Mouse (Mus musculus) heart, adult 11 months (tissue): ENCODE data around the gene Rhcg.

Source experiments
- DNase-seq: peaks from one replicate; pipeline ENCODE4 v3.0.0; 2022

Gene Rhcg

DNA sequence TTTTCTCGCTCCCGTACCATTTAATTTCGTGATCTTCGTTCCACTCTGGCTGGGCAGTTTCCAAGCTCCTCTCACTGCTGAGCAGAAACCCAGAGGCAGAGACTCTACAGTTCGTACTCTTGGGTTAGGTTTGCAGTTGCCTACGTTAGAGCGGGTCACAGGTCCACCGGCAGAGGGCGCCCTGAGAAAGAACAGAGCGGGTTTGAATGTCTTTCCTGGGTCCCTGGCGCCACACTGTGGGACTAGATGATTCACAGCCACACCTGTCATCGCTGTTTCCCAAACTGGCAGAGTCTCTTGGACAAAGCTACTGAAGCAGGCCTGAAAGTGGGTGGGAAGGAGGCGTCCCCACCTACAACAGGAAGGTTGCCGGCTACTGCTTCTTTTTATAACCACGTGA is 70.4 kb downstream of the Rhcg start:
- DNase-seq, result peak; percentile 91

DNA sequence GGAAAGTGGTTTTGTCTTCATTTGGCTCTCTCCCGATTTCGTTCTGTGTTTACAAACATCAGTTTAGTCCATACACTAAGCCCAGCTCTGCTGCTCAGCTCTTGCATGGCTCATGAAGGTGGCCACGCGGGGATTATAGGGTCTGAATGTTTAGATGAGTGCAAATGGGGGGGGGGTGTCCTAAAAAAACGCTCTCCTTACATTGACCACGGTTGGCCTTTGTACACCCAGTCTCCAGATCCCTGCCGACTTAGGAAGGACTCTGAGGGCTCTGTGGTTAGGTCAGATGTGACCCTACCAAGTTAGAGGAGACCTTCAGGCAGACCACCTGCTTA is 72.4 kb downstream of the Rhcg start:
- no peak for DNase-seq

DNA sequence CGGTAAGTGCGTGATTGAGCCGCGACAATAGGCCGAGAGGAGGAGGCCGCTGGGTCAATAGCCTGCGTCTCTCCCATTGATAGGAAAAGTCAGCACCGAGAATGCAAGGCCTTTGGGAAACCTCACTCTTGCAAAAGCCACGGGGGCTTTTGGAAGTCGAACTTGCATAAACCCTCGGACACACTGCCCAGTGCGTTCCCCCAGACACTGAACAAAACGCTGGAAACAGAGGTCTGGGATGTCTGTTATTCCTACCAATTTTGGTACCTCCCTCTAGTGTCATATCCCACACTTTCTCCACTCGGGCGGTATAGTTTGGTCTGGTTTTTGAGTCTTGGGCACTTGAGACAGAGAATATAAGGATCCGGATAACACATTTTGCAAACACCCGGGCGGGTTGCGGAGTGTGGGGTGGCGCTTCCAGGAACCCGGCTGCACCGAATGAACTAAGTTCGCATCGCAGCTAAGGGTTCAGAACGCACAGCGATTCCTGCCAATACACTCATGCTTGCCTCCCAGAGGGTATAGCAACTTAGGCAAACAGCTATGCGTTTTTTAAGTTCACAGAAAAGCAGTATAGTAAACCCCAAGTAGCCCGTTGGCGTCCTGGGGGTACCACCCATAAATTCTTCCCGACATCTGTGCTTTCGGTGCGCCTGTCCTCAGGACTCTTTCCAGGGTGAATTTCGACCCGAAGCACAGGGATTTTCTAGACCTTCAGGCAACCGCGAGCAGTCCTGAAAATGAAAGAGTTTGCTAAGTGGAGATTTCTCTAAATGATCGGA is 73.0 kb downstream of the Rhcg start:
- no peak for DNase-seq
